ENCODE assay signal across 21 mouse cellular contexts in genomic region chr15:12517314-12517813, GRCm38 (mm10).
DNase-seq lines count a peak whose midpoint lies in the region; ATAC-seq lines count a peak whose summit lies in the region.
"Had no signal": no experiment of that assay in that cellular context is flagged by ENCODE, and none has a peak within 500 bp of the region (broad histone marks: within the 10 kb centered on the region; RNA-seq: fewer than 3 reads in every experiment).

No protein-coding gene starts in this region.

- H3K36me3 ChIP-seq in kidney, embryonic 16.5 days (ENCODE audit: insufficient read depth, low read length), result peaks cover 3% of the 10 kb centered on the region; the same call in 1 of the 2 replicates
- no peaks in the 10 kb centered on the region for H3K36me3 ChIP-seq in limb, embryonic 15.5 days
- H3K36me3 ChIP-seq: embryonic facial prominence, embryonic 10.5 days; forebrain, embryonic 15.5 days; lung, embryonic 15.5 days; midbrain, embryonic 13.5 days; stomach, embryonic 15.5 days had no signal

- no peak overlapping the region for H3K4me3 ChIP-seq in kidney, embryonic 16.5 days (ENCODE audit: low read length)
- no peak overlapping the region for H3K4me3 ChIP-seq in limb, embryonic 15.5 days
- H3K4me3 ChIP-seq: embryonic facial prominence, embryonic 10.5 days; forebrain, embryonic 15.5 days; lung, embryonic 15.5 days; midbrain, embryonic 13.5 days; stomach, embryonic 15.5 days had no signal

- DNase-seq in embryo, embryonic 11 days, result peak; percentile 19
- DNase-seq in embryo, embryonic 9.5 days (ENCODE audit: extremely low spot score), result no peak
- DNase-seq in kidney, postnatal 10 days, result no peak
- peak; percentile 28 for DNase-seq in lung, postnatal 36 days
- no peak for DNase-seq in lung, postnatal 10 days
- DNase-seq in heart, adult 8-10 months (ENCODE audit: low spot score), result no peak
- DNase-seq: adrenal gland, postnatal 10 days; cerebellum, adult 2 months; cerebellum, postnatal 25 days; gastrocnemius, postnatal 25 days; heart, adult 18-20 months had no signal

- no peak overlapping the region for H3K9ac ChIP-seq in kidney, embryonic 16.5 days (replicated peaks; ENCODE audit: low read length)
- H3K9ac ChIP-seq in limb, embryonic 15.5 days, result no peak overlapping the region
- H3K9ac ChIP-seq: forebrain, embryonic 15.5 days; hindbrain, embryonic 14.5 days; liver, embryonic 14.5 days; lung, embryonic 15.5 days; midbrain, embryonic 13.5 days; stomach, embryonic 15.5 days had no signal

- no peaks in the 10 kb centered on the region for H3K27me3 ChIP-seq in kidney, embryonic 16.5 days (ENCODE audit: insufficient read depth, low read length)
- no peaks in the 10 kb centered on the region for H3K27me3 ChIP-seq in limb, embryonic 15.5 days
- H3K27me3 ChIP-seq: forebrain, embryonic 15.5 days; lung, embryonic 15.5 days; midbrain, embryonic 13.5 days; stomach, embryonic 15.5 days had no signal

- peak; percentile 74 for ATAC-seq in kidney, embryonic 16.5 days (ENCODE audit: low FRiP score, low TSS enrichment)
- ATAC-seq in limb, embryonic 15.5 days (ENCODE audit: insufficient number of reproducible peaks, low FRiP score, low TSS enrichment, low read depth), result no peak
- ATAC-seq: forebrain, embryonic 15.5 days; inflammation-experienced regulatory T-cells, adult 6 months; midbrain, embryonic 13.5 days had no signal

- 17% methylated on average over 9 of the region's 9 CpGs for WGBS in kidney, embryonic 16.5 days
- WGBS in limb, embryonic 15.5 days, result 41% methylated on average over 9 of the region's 9 CpGs

- no peaks in the 10 kb centered on the region for H3K9me3 ChIP-seq in kidney, embryonic 16.5 days (ENCODE audit: low read length)
- no peaks in the 10 kb centered on the region for H3K9me3 ChIP-seq in limb, embryonic 15.5 days
- H3K9me3 ChIP-seq: embryonic facial prominence, embryonic 10.5 days; forebrain, embryonic 15.5 days; lung, embryonic 15.5 days; midbrain, embryonic 13.5 days; stomach, embryonic 15.5 days had no signal

- no peak overlapping the region for H3K4me2 ChIP-seq in kidney, embryonic 16.5 days (replicated peaks; ENCODE audit: low read depth, low read length)
- H3K4me2 ChIP-seq in limb, embryonic 15.5 days, result no peak overlapping the region
- H3K4me2 ChIP-seq: forebrain, embryonic 15.5 days; hindbrain, embryonic 14.5 days; lung, embryonic 15.5 days; midbrain, embryonic 13.5 days; stomach, embryonic 15.5 days had no signal

- peaks cover 29% of the 10 kb centered on the region for H3K4me1 ChIP-seq in kidney, embryonic 16.5 days (ENCODE audit: insufficient read depth, low read length)
- peaks cover 49% of the 10 kb centered on the region for H3K4me1 ChIP-seq in limb, embryonic 15.5 days

- peak overlapping the region; percentile 76 for H3K27ac ChIP-seq in kidney, embryonic 16.5 days (ENCODE audit: low read length)
- H3K27ac ChIP-seq in limb, embryonic 15.5 days, result 0 out of 2 replicates have a peak overlapping the region, but pooled peaks have one; percentile 40
- H3K27ac ChIP-seq: embryonic facial prominence, embryonic 10.5 days; forebrain, embryonic 15.5 days; liver, embryonic 14.5 days; lung, embryonic 15.5 days; midbrain, embryonic 13.5 days had no signal

Comparison
In these comparisons a context has a peak if more than half of its experiments do, and no peak if none do; other contexts are left out.
1. DNase-seq: peak in embryo, embryonic 11 days (single experiment) and lung, postnatal 36 days (single experiment); none in embryo, embryonic 9.5 days (single experiment), kidney, postnatal 10 days (single experiment), lung, postnatal 10 days (single experiment) and heart, adult 8-10 months (single experiment).